Mouse (Mus musculus): ENCODE results near the gene Ccl24. TPM values are rescaled to one million over a fixed set of nuclear protein-coding genes. Genes with fewer than 3 reads are reported as not detected.
"Not testable (repeated sequence)": the region's sequence is repeated elsewhere in the genome, so short reads cannot be mapped to it uniquely, and the experiment has no call there.

Ccl24 gene
- polyA plus RNA-seq (2012), result 0.03 TPM in 1 of 2 replicates, not detected in the other

DNA sequence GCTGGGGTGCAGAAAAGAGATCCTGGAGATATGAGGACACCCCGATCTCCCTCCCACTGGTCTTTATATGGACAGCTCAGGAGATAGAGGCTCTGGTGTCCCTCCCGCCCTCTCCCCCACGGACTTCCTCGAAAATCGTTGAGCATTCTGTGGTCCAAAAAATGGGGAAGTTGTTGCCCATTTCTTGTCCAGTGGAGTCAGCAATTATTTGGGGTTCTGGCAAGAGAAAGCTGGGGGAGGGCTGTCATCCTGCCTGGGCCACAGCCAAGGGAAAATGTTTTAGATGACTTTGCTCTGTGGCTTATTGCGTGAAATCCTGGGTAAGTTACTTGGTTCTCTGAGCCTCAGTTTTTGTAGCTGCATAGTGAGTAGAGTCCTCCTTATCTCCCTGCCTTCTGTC is at the start of gene Ccl24:
Gene Ccl24 (minus strand): TSS at position 44 of the 400 bp plus-strand sequence.
- H3K4me3 ChIP-seq (replicated peaks), result no peak within 1 kb of the TSS
- H3K4me1 ChIP-seq (ENCODE audit: control insufficient read depth), result no peaks in the 10 kb centered on the region
- H3K27me3 ChIP-seq (ENCODE audit: control insufficient read depth), result no peaks in the 10 kb centered on the region
- TF ChIP-seq GATA1 (IDR thresholded peaks at IDR 0.05; ENCODE audit: low read length) (no peak), TAL1 (IDR thresholded peaks at IDR 0.05; ENCODE audit: low read length) (no peak)
- no peaks in the 10 kb centered on the region for H3K36me3 ChIP-seq (ENCODE audit: control insufficient read depth)
- H3K9me3 ChIP-seq (ENCODE audit: control insufficient read depth, low read length), result no peaks in the 10 kb centered on the region

DNA sequence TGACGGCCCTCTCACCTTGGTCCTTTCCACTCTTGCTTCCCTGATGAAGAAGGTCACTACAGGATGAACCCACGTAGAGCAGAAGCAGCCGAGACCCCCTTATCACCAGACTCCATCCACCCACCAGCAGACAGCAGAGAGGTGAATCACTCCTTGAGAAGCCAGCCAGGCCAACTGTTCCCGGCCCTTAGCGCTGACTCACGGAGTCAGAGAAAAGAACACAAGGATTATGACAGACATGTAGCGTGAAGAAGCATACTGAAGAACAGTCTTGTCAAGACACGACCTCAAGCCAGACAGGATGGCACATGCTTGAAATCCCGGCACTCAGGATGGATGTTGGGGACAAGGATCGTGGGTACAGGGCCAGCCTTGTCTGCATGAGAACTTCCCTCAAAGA is 48.9 kb upstream of the Ccl24 start:
- TF ChIP-seq TAL1 (IDR thresholded peaks at IDR 0.05; ENCODE audit: low read length) (no peak), GATA1 (IDR thresholded peaks at IDR 0.05; ENCODE audit: low read length) (no peak)
- Histone ChIP-seq H3K9me3 (ENCODE audit: control insufficient read depth, low read length) (no peaks in the 10 kb centered on the region), H3K4me1 (ENCODE audit: control insufficient read depth) (no peaks in the 10 kb centered on the region), H3K27me3 (ENCODE audit: control insufficient read depth) (no peaks in the 10 kb centered on the region), H3K4me3 (replicated peaks) (no peak overlapping the region), H3K36me3 (ENCODE audit: control insufficient read depth) (no peaks in the 10 kb centered on the region)

DNA sequence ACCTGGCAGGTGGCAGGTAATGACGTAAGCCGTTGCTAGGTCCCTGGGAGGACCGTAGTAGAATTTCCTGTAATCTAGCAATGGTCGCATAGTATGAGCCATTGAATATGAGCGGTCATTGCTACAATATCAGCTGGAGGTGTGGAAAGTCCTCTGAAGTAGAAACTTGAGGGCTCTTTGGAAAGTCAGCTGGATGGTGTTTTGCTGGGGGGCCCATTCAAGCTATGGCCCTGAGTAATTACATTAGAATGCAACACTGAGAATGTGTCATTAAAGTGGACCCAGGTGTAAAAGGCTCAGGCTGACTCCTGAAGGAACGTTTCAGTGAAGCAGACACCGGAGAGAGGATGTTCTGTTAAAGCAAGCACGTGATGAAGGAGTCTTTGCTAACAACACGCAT is 47.7 kb upstream of the Ccl24 start:
- Histone ChIP-seq H3K4me3 (replicated peaks) (no peak overlapping the region), H3K4me1 (ENCODE audit: control insufficient read depth) (no peaks in the 10 kb centered on the region), H3K36me3 (ENCODE audit: control insufficient read depth) (no peaks in the 10 kb centered on the region), H3K9me3 (ENCODE audit: control insufficient read depth, low read length) (no peaks in the 10 kb centered on the region), H3K27me3 (ENCODE audit: control insufficient read depth) (no peaks in the 10 kb centered on the region)
- TF ChIP-seq GATA1 (IDR thresholded peaks at IDR 0.05; ENCODE audit: low read length) (no peak), TAL1 (IDR thresholded peaks at IDR 0.05; ENCODE audit: low read length) (no peak)

DNA sequence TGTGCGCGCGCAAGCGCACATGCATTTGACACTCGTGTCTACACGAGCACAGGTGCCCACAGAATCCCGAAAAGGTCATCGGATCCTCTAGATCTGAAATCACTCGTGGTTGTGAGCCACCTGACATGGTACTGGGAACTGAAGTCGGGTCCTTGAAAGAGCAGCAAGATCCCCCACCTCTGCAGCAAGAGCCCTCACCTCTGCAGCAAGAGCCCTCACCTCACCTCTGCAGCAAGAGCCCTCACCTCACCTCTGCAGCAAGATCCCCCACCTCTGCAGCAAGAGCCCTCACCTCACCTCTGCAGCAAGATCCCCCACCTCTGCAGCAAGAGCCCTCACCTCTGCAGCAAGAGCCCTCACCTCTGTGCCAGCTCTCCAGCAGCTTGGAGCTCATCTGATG is 46.9 kb upstream of the Ccl24 start:
- H3K27me3 ChIP-seq (ENCODE audit: control insufficient read depth); H3K9me3 ChIP-seq (ENCODE audit: control insufficient read depth, low read length); H3K4me1 ChIP-seq (ENCODE audit: control insufficient read depth); H3K36me3 ChIP-seq (ENCODE audit: control insufficient read depth); H3K4me3 ChIP-seq (replicated peaks): not testable (repeated sequence)

DNA sequence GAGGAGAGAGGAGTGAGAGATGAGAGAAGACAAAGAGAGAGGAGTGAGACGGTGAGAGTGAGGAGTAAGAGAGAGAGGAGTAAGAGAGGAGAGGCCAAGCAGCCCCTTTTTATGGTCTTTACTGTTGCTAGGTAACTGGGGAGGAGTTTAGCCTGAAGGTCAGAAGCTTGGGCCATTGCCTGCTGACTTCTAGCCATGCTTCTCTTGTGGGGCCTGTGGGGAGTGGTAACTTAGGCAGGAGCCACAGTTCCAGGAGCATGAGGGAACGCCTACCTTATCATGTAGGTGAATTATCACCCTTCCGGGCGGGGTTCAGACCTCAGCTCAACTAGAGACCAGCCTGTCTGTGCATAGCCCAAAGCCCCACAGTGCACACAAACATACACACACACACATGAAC is 36.9 kb upstream of the Ccl24 start:
- Histone ChIP-seq H3K4me1 (ENCODE audit: control insufficient read depth) (peaks cover 4% of the 10 kb centered on the region; the same call in 1 of the 2 replicates), H3K4me3 (replicated peaks) (no peak overlapping the region), H3K27me3 (ENCODE audit: control insufficient read depth) (no peaks in the 10 kb centered on the region), H3K9me3 (ENCODE audit: control insufficient read depth, low read length) (peaks cover 2% of the 10 kb centered on the region; the same call in 1 of the 2 replicates), H3K36me3 (ENCODE audit: control insufficient read depth) (no peaks in the 10 kb centered on the region)
- no peak for TF ChIP-seq TAL1 (IDR thresholded peaks at IDR 0.05; ENCODE audit: low read length)
- no peak for TF ChIP-seq GATA1 (IDR thresholded peaks at IDR 0.05; ENCODE audit: low read length)

DNA sequence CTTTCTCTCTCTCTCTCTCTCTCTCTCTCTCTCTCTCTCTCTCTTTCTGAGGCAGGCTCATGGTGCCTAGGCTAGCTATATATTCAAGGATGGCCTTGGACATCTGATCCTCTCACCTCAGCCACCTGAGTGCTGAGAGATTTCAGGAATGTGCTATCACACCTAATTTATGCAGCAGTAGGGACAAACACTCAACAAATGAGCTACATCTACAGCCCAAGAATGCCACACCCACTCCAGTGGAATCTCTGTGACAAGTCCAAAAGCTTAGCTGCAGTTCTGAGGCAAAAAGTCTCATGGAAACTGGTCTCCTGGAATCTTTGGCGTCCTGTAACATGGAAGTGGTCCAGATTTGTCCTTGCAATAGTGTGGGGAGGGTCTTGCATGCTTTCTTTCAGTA is 34.7 kb upstream of the Ccl24 start:
- H3K36me3 ChIP-seq (ENCODE audit: control insufficient read depth), result no peaks in the 10 kb centered on the region
- TF ChIP-seq TAL1 (IDR thresholded peaks at IDR 0.05; ENCODE audit: low read length) (no peak), GATA1 (IDR thresholded peaks at IDR 0.05; ENCODE audit: low read length) (no peak)
- peaks cover 8% of the 10 kb centered on the region for H3K9me3 ChIP-seq (ENCODE audit: control insufficient read depth, low read length)
- H3K4me1 ChIP-seq (ENCODE audit: control insufficient read depth), result peaks cover 4% of the 10 kb centered on the region; the same call in 1 of the 2 replicates
- no peak overlapping the region for H3K4me3 ChIP-seq (replicated peaks)
- no peaks in the 10 kb centered on the region for H3K27me3 ChIP-seq (ENCODE audit: control insufficient read depth)

DNA sequence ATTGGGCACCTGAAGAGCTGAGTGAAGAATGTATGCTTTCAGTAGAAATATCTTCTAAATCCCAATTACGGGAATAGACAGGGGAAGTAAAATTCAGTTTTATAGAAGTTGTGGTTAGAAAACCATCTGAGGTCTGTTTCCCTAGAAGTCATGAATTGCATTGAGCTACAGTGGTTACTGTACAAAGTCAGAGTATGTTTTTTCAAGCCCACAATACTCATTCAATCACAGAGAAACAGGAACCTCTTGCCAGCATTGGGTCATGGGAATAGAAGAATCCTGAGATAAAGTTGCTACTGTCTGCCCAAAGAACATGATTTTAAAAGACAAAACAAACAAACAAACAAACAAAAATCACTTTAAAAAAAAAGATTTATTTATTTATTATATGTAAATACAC is 33.9 kb upstream of the Ccl24 start:
- not testable (repeated sequence) for H3K4me3 ChIP-seq (replicated peaks); H3K27me3 ChIP-seq (ENCODE audit: control insufficient read depth); H3K9me3 ChIP-seq (ENCODE audit: control insufficient read depth, low read length); H3K36me3 ChIP-seq (ENCODE audit: control insufficient read depth); H3K4me1 ChIP-seq (ENCODE audit: control insufficient read depth)

DNA sequence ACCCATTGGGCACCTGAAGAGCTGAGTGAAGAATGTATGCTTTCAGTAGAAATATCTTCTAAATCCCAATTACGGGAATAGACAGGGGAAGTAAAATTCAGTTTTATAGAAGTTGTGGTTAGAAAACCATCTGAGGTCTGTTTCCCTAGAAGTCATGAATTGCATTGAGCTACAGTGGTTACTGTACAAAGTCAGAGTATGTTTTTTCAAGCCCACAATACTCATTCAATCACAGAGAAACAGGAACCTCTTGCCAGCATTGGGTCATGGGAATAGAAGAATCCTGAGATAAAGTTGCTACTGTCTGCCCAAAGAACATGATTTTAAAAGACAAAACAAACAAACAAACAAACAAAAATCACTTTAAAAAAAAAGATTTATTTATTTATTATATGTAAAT is 31.8 kb upstream of the Ccl24 start:
- not testable (repeated sequence) for H3K4me1 ChIP-seq (ENCODE audit: control insufficient read depth); H3K27me3 ChIP-seq (ENCODE audit: control insufficient read depth); H3K4me3 ChIP-seq (replicated peaks); H3K9me3 ChIP-seq (ENCODE audit: control insufficient read depth, low read length); H3K36me3 ChIP-seq (ENCODE audit: control insufficient read depth)

DNA sequence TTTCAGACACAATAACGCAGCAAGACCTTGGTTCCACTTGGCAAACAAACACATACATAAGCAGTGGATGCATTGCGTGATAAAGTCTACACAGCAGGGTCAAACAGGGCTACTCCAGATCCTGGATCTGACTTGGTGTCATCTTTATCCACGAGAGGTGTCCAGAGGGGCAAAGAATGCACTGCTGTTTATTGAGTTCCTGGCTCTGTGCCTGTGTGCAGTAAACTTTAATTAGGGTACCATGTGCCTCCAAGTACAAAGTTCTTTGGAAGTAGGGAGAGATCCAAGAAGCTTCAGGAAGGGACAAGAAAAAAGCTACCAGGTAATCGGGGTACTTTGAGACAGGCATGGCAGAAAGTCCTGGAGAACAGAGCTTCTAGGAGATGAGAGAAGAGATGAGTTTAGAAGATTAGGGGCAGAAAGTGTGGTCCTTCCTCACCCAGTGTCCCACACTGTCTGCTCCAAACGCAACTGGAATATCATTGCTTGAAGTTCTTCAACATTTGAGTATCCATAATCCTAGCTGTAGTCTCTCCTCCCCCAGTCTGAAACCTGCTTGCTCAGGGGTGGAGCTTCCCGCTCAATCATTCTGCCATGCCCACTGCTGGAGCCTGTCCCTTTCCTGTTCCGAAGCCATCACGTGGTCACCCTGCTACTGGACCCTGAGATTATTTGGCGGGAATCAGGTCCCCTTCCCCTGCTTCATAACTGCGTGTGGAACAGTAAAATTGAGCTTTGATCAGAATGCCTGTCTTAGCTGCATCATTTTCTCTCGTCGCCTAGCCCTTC is 17.3 kb upstream of the Ccl24 start:
- H3K9me3 ChIP-seq (ENCODE audit: control insufficient read depth, low read length), result peaks cover 5% of the 10 kb centered on the region
- no peaks in the 10 kb centered on the region for H3K27me3 ChIP-seq (ENCODE audit: control insufficient read depth)
- no peaks in the 10 kb centered on the region for H3K4me1 ChIP-seq (ENCODE audit: control insufficient read depth)
- H3K4me3 ChIP-seq (replicated peaks), result no peak overlapping the region
- H3K36me3 ChIP-seq (ENCODE audit: control insufficient read depth), result no peaks in the 10 kb centered on the region
- TF ChIP-seq TAL1 (IDR thresholded peaks at IDR 0.05; ENCODE audit: low read length) (no peak), GATA1 (IDR thresholded peaks at IDR 0.05; ENCODE audit: low read length) (no peak)

DNA sequence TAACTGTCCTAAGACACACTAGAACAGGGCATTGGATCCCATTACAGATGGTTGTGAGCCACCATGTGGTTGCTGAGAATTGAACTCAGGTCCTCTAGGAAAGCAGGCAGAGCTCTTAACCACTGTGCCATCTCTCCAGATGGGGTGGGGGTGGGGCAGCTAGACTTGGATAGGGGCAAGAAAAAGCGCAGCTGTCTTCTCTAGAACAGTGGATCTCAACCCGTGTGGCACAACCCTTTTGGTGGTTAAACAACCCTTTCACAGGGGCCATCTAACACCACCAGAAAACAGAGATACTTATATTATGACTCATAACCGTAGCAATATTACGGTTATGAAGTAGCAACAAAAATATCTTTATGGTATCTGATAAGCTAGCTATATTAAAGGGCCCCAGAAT is 14.9 kb upstream of the Ccl24 start:
- Histone ChIP-seq H3K27me3 (ENCODE audit: control insufficient read depth) (no peaks in the 10 kb centered on the region), H3K9me3 (ENCODE audit: control insufficient read depth, low read length) (peaks cover 5% of the 10 kb centered on the region), H3K4me3 (replicated peaks) (no peak overlapping the region), H3K4me1 (ENCODE audit: control insufficient read depth) (no peaks in the 10 kb centered on the region), H3K36me3 (ENCODE audit: control insufficient read depth) (no peaks in the 10 kb centered on the region)
- TF ChIP-seq TAL1 (IDR thresholded peaks at IDR 0.05; ENCODE audit: low read length) (no peak), GATA1 (IDR thresholded peaks at IDR 0.05; ENCODE audit: low read length) (no peak)

Measured in erythroblast, embryonic 14.5 days (primary cell).